Mouse (Mus musculus) ES-Bruce4 (cell line): ENCODE results near the gene Enpp7.
A peak's percentile ranks its signal among the peaks of the same experiment; 100 is the strongest.

Experiments
- CTCF ChIP-seq: IDR thresholded peaks from one replicate; pipeline ENCODE4 v1.8.1; 2011; ENCODE audit warnings: low read depth, low read length
- EP300 ChIP-seq: IDR thresholded peaks from 2 replicates; pipeline ENCODE4 v1.6.1; 2011; ENCODE audit warnings: low read depth, low read length; ENCODE audit not compliant: insufficient read depth

GRCm38 (mm10) chr11:119000877-119001276 lies 12.9 kb downstream of the Enpp7 start:
- peak; percentile 31 for TF ChIP-seq CTCF
- TF ChIP-seq EP300 = no peak
